Mouse (Mus musculus): ENCODE results near the gene Bcl2l13. TPM values are rescaled to one million over a fixed set of nuclear protein-coding genes. Genes with fewer than 3 reads are reported as not detected.

The Bcl2l13 gene
- total RNA-seq, 1 experiment: 19.5 TPM

- H3K36me3 ChIP-seq (ENCODE audit: control insufficient read depth, insufficient read depth, low read length, poor library complexity, severe bottlenecking): no peaks in the 10 kb centered on the region
- no peak for TF ChIP-seq ZC3H11A (IDR thresholded peaks at IDR 0.05; ENCODE audit: borderline replicate concordance, low read depth, low read length)
- TF ChIP-seq MAFK (IDR thresholded peaks at IDR 0.05; ENCODE audit: insufficient read depth, low read depth, low read length): no peak
- no peak for TF ChIP-seq HCFC1 (IDR thresholded peaks at IDR 0.05; ENCODE audit: borderline replicate concordance, insufficient read depth, low read length)
- TF ChIP-seq CHD2 (IDR thresholded peaks at IDR 0.05; ENCODE audit: low read depth, low read length): no peak
- TF ChIP-seq ZNF384 (IDR thresholded peaks at IDR 0.05; ENCODE audit: low read depth, low read length): no peak
- in situ Hi-C loops (cut with MboI; ENCODE audit: low sequenced_read_pairs in 2 of 2, unreplicated experiment in 2 of 2): no loop called here
- H3K4me3 ChIP-seq (ENCODE audit: insufficient read depth in 1 of 2, low read depth in 1 of 2, low read length in 2 of 2, poor library complexity in 1 of 2, severe bottlenecking in 1 of 2): no peak overlapping the region
- no peak overlapping the region for H3K27ac ChIP-seq (ENCODE audit: insufficient read depth, low read depth, low read length, poor library complexity, severe bottlenecking)
- DNase-seq (ENCODE audit: low read depth, low spot score): no peak
- H3K9ac ChIP-seq (ENCODE audit: insufficient read depth, low read depth, low read length, poor library complexity, severe bottlenecking): no peak overlapping the region
- H3K4me1 ChIP-seq (ENCODE audit: control insufficient read depth in 2 of 2, insufficient read depth in 2 of 2, low read length in 2 of 2, poor library complexity in 1 of 2): peaks cover 0 to 14% of the 10 kb centered on the region in 2 experiments; a peak in 2 of 4 replicates
- no peaks in the 10 kb centered on the region for H3K9me3 ChIP-seq (ENCODE audit: control insufficient read depth, insufficient read depth, low read depth, low read length)
Observed at GRCm38 (mm10) chr6:120940446-120941083, 104.6 kb downstream of the Bcl2l13 start.

GRCm38 (mm10) chr6:120941084-120941481, 105.1 kb downstream of the Bcl2l13 start:
- Histone ChIP-seq H3K4me3 (ENCODE audit: insufficient read depth in 1 of 2, low read depth in 1 of 2, low read length in 2 of 2, poor library complexity in 1 of 2, severe bottlenecking in 1 of 2) (no peak overlapping the region), H3K9ac (ENCODE audit: insufficient read depth, low read depth, low read length, poor library complexity, severe bottlenecking) (no peak overlapping the region), H3K27ac (ENCODE audit: insufficient read depth, low read depth, low read length, poor library complexity, severe bottlenecking) (no peak overlapping the region), H3K4me1 (ENCODE audit: control insufficient read depth in 2 of 2, insufficient read depth in 2 of 2, low read length in 2 of 2, poor library complexity in 1 of 2) (peaks cover 0 to 14% of the 10 kb centered on the region in 2 experiments; a peak in 2 of 4 replicates), H3K36me3 (ENCODE audit: control insufficient read depth, insufficient read depth, low read length, poor library complexity, severe bottlenecking) (no peaks in the 10 kb centered on the region), H3K9me3 (ENCODE audit: control insufficient read depth, insufficient read depth, low read depth, low read length) (no peaks in the 10 kb centered on the region)
- in situ Hi-C loops (cut with MboI; ENCODE audit: low sequenced_read_pairs in 2 of 2, unreplicated experiment in 2 of 2): no loop called here
- no peak for TF ChIP-seq ZNF384 (IDR thresholded peaks at IDR 0.05; ENCODE audit: low read depth, low read length)
- TF ChIP-seq HCFC1 (IDR thresholded peaks at IDR 0.05; ENCODE audit: borderline replicate concordance, insufficient read depth, low read length): no peak
- no peak for TF ChIP-seq CHD2 (IDR thresholded peaks at IDR 0.05; ENCODE audit: low read depth, low read length)
- no peak for TF ChIP-seq MAFK (IDR thresholded peaks at IDR 0.05; ENCODE audit: insufficient read depth, low read depth, low read length)
- TF ChIP-seq ZC3H11A (IDR thresholded peaks at IDR 0.05; ENCODE audit: borderline replicate concordance, low read depth, low read length): no peak
- DNase-seq (ENCODE audit: low read depth, low spot score): no peak

- Histone ChIP-seq H3K36me3 (ENCODE audit: control insufficient read depth, insufficient read depth, low read length, poor library complexity, severe bottlenecking) (no peaks in the 10 kb centered on the region), H3K4me3 (ENCODE audit: insufficient read depth in 1 of 2, low read depth in 1 of 2, low read length in 2 of 2, poor library complexity in 1 of 2, severe bottlenecking in 1 of 2) (no peak overlapping the region), H3K9me3 (ENCODE audit: control insufficient read depth, insufficient read depth, low read depth, low read length) (no peaks in the 10 kb centered on the region), H3K27ac (ENCODE audit: insufficient read depth, low read depth, low read length, poor library complexity, severe bottlenecking) (no peak overlapping the region), H3K4me1 (ENCODE audit: control insufficient read depth in 2 of 2, insufficient read depth in 2 of 2, low read length in 2 of 2, poor library complexity in 1 of 2) (peaks cover 0 to 14% of the 10 kb centered on the region in 2 experiments; a peak in 2 of 4 replicates), H3K9ac (ENCODE audit: insufficient read depth, low read depth, low read length, poor library complexity, severe bottlenecking) (no peak overlapping the region)
- TF ChIP-seq ZNF384 (IDR thresholded peaks at IDR 0.05; ENCODE audit: low read depth, low read length) (no peak), HCFC1 (IDR thresholded peaks at IDR 0.05; ENCODE audit: borderline replicate concordance, insufficient read depth, low read length) (no peak), CHD2 (IDR thresholded peaks at IDR 0.05; ENCODE audit: low read depth, low read length) (no peak), ZC3H11A (IDR thresholded peaks at IDR 0.05; ENCODE audit: borderline replicate concordance, low read depth, low read length) (no peak), MAFK (IDR thresholded peaks at IDR 0.05; ENCODE audit: insufficient read depth, low read depth, low read length) (no peak)
- no peak for DNase-seq (ENCODE audit: low read depth, low spot score)
- in situ Hi-C loops (cut with MboI; ENCODE audit: low sequenced_read_pairs in 2 of 2, unreplicated experiment in 2 of 2): no loop called here
Observed at GRCm38 (mm10) chr6:120941575-120941974, 105.6 kb downstream of the Bcl2l13 start.

Other genes with a start within 250 kb of the Bcl2l13 start
- gene Cecr2, start 169.8 kb upstream of the Bcl2l13 start, total RNA-seq (2012; rRNA removed): 26.5 and 35.7 TPM in 2 replicates
- 0.89 and 1.3 TPM in 2 replicates for gene Slc25a18, start 62.6 kb upstream of the Bcl2l13 start, total RNA-seq (2012; rRNA removed)
- 92.0 and 126 TPM in 2 replicates for gene Atp6v1e1, start 13.4 kb upstream of the Bcl2l13 start, total RNA-seq (2012; rRNA removed)
- gene Bid, start 80.6 kb downstream of the Bcl2l13 start, total RNA-seq (2012; rRNA removed): 20.0 and 27.0 TPM in 2 replicates